Mouse (Mus musculus): Measurements from ENCODE around the gene Enah. TPM values are rescaled to one million over a fixed set of nuclear protein-coding genes. Genes with fewer than 3 reads are reported as not detected.

Enah gene
- total and polyA plus RNA-seq, 3 experiments: 0.45 to 0.69 TPM; not detected in 1

GRCm38 (mm10) chr1:182026120-182026519, 6.3 kb upstream of the Enah start:
- H3K4me1 ChIP-seq (ENCODE audit: control insufficient read depth in 1 of 2, insufficient read depth in 2 of 2, low read length in 2 of 2): no peaks in the 10 kb centered on the region
- no peak for DNase-seq (ENCODE audit: low read depth, low spot score)
- H3K4me3 ChIP-seq (ENCODE audit: control insufficient read depth in 1 of 2, insufficient read depth in 1 of 2, low read depth in 2 of 2, low read length in 2 of 2): no peak overlapping the region
- H3K9ac ChIP-seq (ENCODE audit: control insufficient read depth, low read depth, low read length, poor library complexity, severe bottlenecking): no peak overlapping the region
- no peaks in the 10 kb centered on the region for H3K79me2 ChIP-seq (ENCODE audit: control insufficient read depth, insufficient read depth, low read length, poor library complexity)
- H3K9me3 ChIP-seq (replicated peaks; ENCODE audit: insufficient read depth, low read length): no peaks in the 10 kb centered on the region
- H3K27me3 ChIP-seq (ENCODE audit: control insufficient read depth in 1 of 2, insufficient read depth in 2 of 2, low read length in 2 of 2): no peaks in the 10 kb centered on the region
- H3K36me3 ChIP-seq (ENCODE audit: control insufficient read depth in 1 of 2, insufficient read depth in 2 of 2, low read length in 2 of 2): no peaks in the 10 kb centered on the region
- TF ChIP-seq EP300 (IDR thresholded peaks at IDR 0.05; ENCODE audit: low read depth in 1 of 2, low read length in 2 of 2) (no peak), TBP (IDR thresholded peaks at IDR 0.05; ENCODE audit: low read depth, low read length) (no peak), CHD2 (IDR thresholded peaks at IDR 0.05; ENCODE audit: low read length) (no peak), SIN3A (IDR thresholded peaks at IDR 0.05; ENCODE audit: low read length) (no peak), POLR2A (IDR thresholded peaks at IDR 0.05; ENCODE audit: control insufficient read depth in 1 of 2, insufficient read depth in 1 of 2, low read depth in 1 of 2, low read length in 2 of 2, poor library complexity in 1 of 2) (no peak), ZNF384 (IDR thresholded peaks at IDR 0.05; ENCODE audit: low read depth, low read length) (no peak), HCFC1 (IDR thresholded peaks at IDR 0.05; ENCODE audit: low read depth, low read length) (no peak), MYB (IDR thresholded peaks at IDR 0.05; ENCODE audit: low read depth, low read length) (no peak), SMC3 (IDR thresholded peaks at IDR 0.05; ENCODE audit: low read depth, low read length) (no peak), ZKSCAN1 (IDR thresholded peaks at IDR 0.05; ENCODE audit: low read depth, low read length) (no peak), E2F4 (IDR thresholded peaks at IDR 0.05; ENCODE audit: borderline replicate concordance, low read depth, low read length) (no peak), POLR2AphosphoS2 (IDR thresholded peaks at IDR 0.05; ENCODE audit: low read length) (no peak), CHD1 (IDR thresholded peaks at IDR 0.05; ENCODE audit: low read depth, low read length) (no peak), POLR2AphosphoS5 (IDR thresholded peaks at IDR 0.05; ENCODE audit: borderline replicate concordance, low read depth, low read length) (no peak), UBTF (IDR thresholded peaks at IDR 0.05; ENCODE audit: borderline replicate concordance, insufficient read depth, low read depth, low read length) (no peak)
- no peak overlapping the region for H3K27ac ChIP-seq (ENCODE audit: control insufficient read depth, low read depth, low read length)

DNA sequence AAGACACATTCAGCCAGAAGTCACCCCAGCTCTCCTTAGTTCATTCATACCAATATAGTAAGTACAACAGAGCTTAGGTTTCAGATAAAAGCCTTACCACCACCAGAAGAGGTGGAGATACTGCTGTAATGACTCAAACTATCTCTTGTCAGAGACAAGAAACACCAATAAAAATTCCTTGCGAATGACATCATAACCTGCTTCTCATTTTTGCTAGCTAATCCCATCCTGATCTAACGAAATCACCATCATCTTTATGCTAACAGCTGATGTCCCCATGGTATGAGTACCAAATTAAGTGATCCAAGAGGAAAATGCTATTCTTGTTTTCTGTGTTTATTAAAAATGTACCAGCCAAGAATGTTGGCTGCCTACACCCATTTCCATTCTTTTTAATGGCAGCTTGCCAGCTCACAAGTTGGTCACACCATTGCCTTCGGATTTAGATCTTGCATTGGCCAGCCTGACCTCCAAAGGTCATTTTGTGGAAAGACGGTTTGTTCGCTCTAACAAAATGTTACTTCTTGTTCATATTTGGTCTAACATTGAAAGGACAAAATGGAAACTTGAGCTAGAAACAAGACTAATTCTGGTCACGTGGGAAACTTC, 2.0 kb upstream of the Enah start:
- H3K27ac ChIP-seq (ENCODE audit: control insufficient read depth, low read depth, low read length): no peak overlapping the region
- H3K36me3 ChIP-seq (ENCODE audit: control insufficient read depth in 1 of 2, insufficient read depth in 2 of 2, low read length in 2 of 2): no peaks in the 10 kb centered on the region
- H3K27me3 ChIP-seq (ENCODE audit: control insufficient read depth in 1 of 2, insufficient read depth in 2 of 2, low read length in 2 of 2): no peaks in the 10 kb centered on the region; a peak in 1 of 4 replicates
- no peak for TF ChIP-seq JUND (IDR thresholded peaks at IDR 0.05; ENCODE audit: low read depth, low read length)
- TF ChIP-seq RCOR1 (IDR thresholded peaks at IDR 0.05; ENCODE audit: low read depth, low read length): no peak
- TF ChIP-seq SIN3A (IDR thresholded peaks at IDR 0.05; ENCODE audit: low read length): no peak
- no peak for TF ChIP-seq MAFK (IDR thresholded peaks at IDR 0.05; ENCODE audit: borderline replicate concordance, low read depth, low read length)
- no peak for TF ChIP-seq CHD1 (IDR thresholded peaks at IDR 0.05; ENCODE audit: low read depth, low read length)
- H3K9ac ChIP-seq (ENCODE audit: control insufficient read depth, low read depth, low read length, poor library complexity, severe bottlenecking): no peak overlapping the region
- no peaks in the 10 kb centered on the region for H3K4me1 ChIP-seq (ENCODE audit: control insufficient read depth in 1 of 2, insufficient read depth in 2 of 2, low read length in 2 of 2)
- H3K4me3 ChIP-seq (ENCODE audit: control insufficient read depth in 1 of 2, insufficient read depth in 1 of 2, low read depth in 2 of 2, low read length in 2 of 2): no peak overlapping the region
- DNase-seq (ENCODE audit: low read depth, low spot score): no peak
- no peaks in the 10 kb centered on the region for H3K79me2 ChIP-seq (ENCODE audit: control insufficient read depth, insufficient read depth, low read length, poor library complexity)
- H3K9me3 ChIP-seq (replicated peaks; ENCODE audit: insufficient read depth, low read length): no peaks in the 10 kb centered on the region

Data from MEL (cell line).